ENCODE assay signal across 10 mouse cellular contexts in the genomic region with DNA sequence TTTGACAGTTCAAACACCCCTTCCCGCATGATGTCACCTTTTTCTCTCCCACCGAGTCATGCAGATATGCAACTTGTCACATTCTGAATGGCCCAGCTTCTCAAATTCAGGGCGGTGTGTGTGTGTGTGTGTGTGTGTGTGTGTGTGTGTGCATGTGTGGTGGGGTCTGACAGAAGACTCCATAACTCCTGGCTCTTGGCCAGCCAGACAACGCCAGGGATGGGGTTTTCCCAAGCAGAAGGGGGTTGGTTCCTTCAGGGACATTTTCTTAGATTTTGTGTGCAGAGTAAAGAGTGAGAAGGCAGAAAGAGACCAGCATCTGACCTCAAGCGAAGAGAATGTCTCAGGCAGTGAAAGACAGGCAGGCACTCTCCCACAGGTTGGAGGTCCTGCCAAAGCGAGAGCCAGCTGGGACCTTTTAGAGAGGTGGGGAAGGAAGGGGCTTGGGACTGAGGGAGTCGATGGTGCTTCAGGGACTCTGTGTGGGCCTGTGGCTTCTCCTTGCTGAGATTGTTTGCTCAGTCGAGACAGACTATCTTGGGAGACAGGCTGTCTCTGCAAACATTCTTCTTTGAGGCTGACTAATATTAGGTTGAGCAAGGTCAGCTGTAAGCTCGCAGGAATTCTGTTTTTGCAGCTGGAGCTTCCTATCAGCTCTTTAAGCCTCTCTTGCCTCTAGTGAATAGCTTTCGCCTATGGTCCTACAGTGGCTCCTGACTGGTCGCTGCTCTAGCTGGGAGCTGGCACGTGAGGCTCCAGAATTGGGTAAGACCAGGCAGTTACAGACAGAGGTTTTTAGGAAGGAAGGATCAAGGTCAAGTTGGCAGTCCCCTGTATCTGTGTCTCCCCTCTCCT. TPM values are rescaled to one million over a fixed set of nuclear protein-coding genes. Genes with fewer than 3 reads are reported as not detected.
DNase-seq lines count a peak whose midpoint lies in the region; ATAC-seq and TF ChIP-seq lines count a peak whose summit lies in the region.
"Had no signal": no experiment of that assay in that cellular context is flagged by ENCODE, and none has a peak within 500 bp of the region (broad histone marks: within the 10 kb centered on the region; RNA-seq: fewer than 3 reads in every experiment).

No protein-coding gene starts in this region.

- 60% methylated on average over 12 of the region's 12 CpGs for WGBS in hindbrain, embryonic 16.5 days
- WGBS in hindbrain, embryonic 10.5 days = 61% methylated on average over 12 of the region's 12 CpGs
- WGBS in spleen, adult 2 months = 59% methylated on average over 12 of the region's 12 CpGs
- WGBS in heart, embryonic 15.5 days = 20% methylated on average over 12 of the region's 12 CpGs

- DNase-seq in hindbrain, embryonic 10.5 days (ENCODE audit: low spot score) = no peak
- DNase-seq in spleen, adult 2 months (ENCODE audit: low read depth in 1 of 2, low spot score in 2 of 2) = no peak
- DNase-seq in spleen, adult 12 weeks (ENCODE audit: low spot score) = no peak
- DNase-seq in B cell, adult 2 months = no peak
- DNase-seq in testis, postnatal 10 days (ENCODE audit: low spot score) = no peak
- DNase-seq: right cerebral cortex, postnatal 14 days had no signal

- no peak overlapping the region for H3K27ac ChIP-seq in hindbrain, embryonic 16.5 days (ENCODE audit: low read depth, low read length)
- H3K27ac ChIP-seq in hindbrain, embryonic 10.5 days = no peak overlapping the region
- peak overlapping the region; percentile 9; the same call in 1 of the 2 replicates for H3K27ac ChIP-seq in spleen, adult 2 months (ENCODE audit: insufficient read depth, low read length)
- H3K27ac ChIP-seq in heart, embryonic 15.5 days = peak overlapping the region; percentile 39
- H3K27ac ChIP-seq: liver, embryonic 15.5 days had no signal

- no peaks in the 10 kb centered on the region for H3K27me3 ChIP-seq in hindbrain, embryonic 16.5 days (replicated peaks; ENCODE audit: control insufficient read depth, insufficient read depth, low read length)
- H3K27me3 ChIP-seq in hindbrain, embryonic 10.5 days (ENCODE audit: insufficient read depth, poor library complexity, severe bottlenecking) = no peaks in the 10 kb centered on the region
- H3K27me3 ChIP-seq in spleen, adult 2 months (ENCODE audit: control insufficient read depth, insufficient read depth, low read length) = no peaks in the 10 kb centered on the region
- peaks cover 4% of the 10 kb centered on the region; the same call in 1 of the 2 replicates for H3K27me3 ChIP-seq in heart, embryonic 15.5 days
- H3K27me3 ChIP-seq: liver, embryonic 15.5 days had no signal

- H3K4me2 ChIP-seq in hindbrain, embryonic 16.5 days (ENCODE audit: low read length) = no peak overlapping the region
- H3K4me2 ChIP-seq in heart, embryonic 15.5 days = 0 out of 2 replicates have a peak overlapping the region, but pooled peaks have one; percentile 0
- H3K4me2 ChIP-seq: liver, embryonic 15.5 days had no signal

- no peak for ATAC-seq in hindbrain, embryonic 16.5 days
- peak; percentile 35; the same call in 1 of the 2 replicates for ATAC-seq in heart, embryonic 15.5 days (replicated peaks; ENCODE audit: insufficient number of reproducible peaks, insufficient read depth, low FRiP score, low read depth)

- no peak overlapping the region for H3K4me3 ChIP-seq in hindbrain, embryonic 16.5 days (ENCODE audit: low read length)
- no peak overlapping the region for H3K4me3 ChIP-seq in hindbrain, embryonic 10.5 days
- no peak overlapping the region for H3K4me3 ChIP-seq in spleen, adult 2 months (ENCODE audit: extremely low read depth, insufficient read depth, insufficient read length)
- H3K4me3 ChIP-seq in heart, embryonic 15.5 days = no peak overlapping the region
- H3K4me3 ChIP-seq: liver, embryonic 15.5 days had no signal

- H3K9me3 ChIP-seq in hindbrain, embryonic 16.5 days (ENCODE audit: control insufficient read depth, low read length) = no peaks in the 10 kb centered on the region
- no peaks in the 10 kb centered on the region for H3K9me3 ChIP-seq in hindbrain, embryonic 10.5 days
- no peaks in the 10 kb centered on the region for H3K9me3 ChIP-seq in heart, embryonic 15.5 days (replicated peaks)
- H3K9me3 ChIP-seq: G1E; liver, embryonic 15.5 days had no signal

- no peaks in the 10 kb centered on the region for H3K36me3 ChIP-seq in hindbrain, embryonic 16.5 days (ENCODE audit: control insufficient read depth, insufficient read depth, low read length)
- H3K36me3 ChIP-seq in hindbrain, embryonic 10.5 days = no peaks in the 10 kb centered on the region
- H3K36me3 ChIP-seq in spleen, adult 2 months (ENCODE audit: control insufficient read depth, insufficient read depth, low read length) = no peaks in the 10 kb centered on the region
- no peaks in the 10 kb centered on the region for H3K36me3 ChIP-seq in heart, embryonic 15.5 days
- H3K36me3 ChIP-seq: G1E; liver, embryonic 15.5 days had no signal

- no peak for TF ChIP-seq CTCF in spleen, adult 2 months (IDR thresholded peaks at IDR 0.05; ENCODE audit: extremely low read depth, insufficient read depth, insufficient read length, insufficient replicate concordance)

- no peak for TF ChIP-seq POLR2A in spleen, adult 2 months (IDR thresholded peaks at IDR 0.05; ENCODE audit: low read depth, low read length)

- H3K9ac ChIP-seq in hindbrain, embryonic 16.5 days (ENCODE audit: low read depth, low read length) = 0 out of 2 replicates have a peak overlapping the region, but pooled peaks have one; percentile 4
- no peak overlapping the region for H3K9ac ChIP-seq in heart, embryonic 15.5 days
- H3K9ac ChIP-seq: liver, embryonic 15.5 days had no signal

- H3K4me1 ChIP-seq in hindbrain, embryonic 16.5 days (ENCODE audit: control insufficient read depth, insufficient read depth, low read depth, low read length) = peaks cover 16% of the 10 kb centered on the region
- H3K4me1 ChIP-seq in hindbrain, embryonic 10.5 days (replicated peaks) = peaks cover 32% of the 10 kb centered on the region
- H3K4me1 ChIP-seq in spleen, adult 2 months (ENCODE audit: control insufficient read depth, insufficient read depth, insufficient read length) = no peaks in the 10 kb centered on the region
- peaks cover 11% of the 10 kb centered on the region for H3K4me1 ChIP-seq in heart, embryonic 15.5 days (replicated peaks)
- H3K4me1 ChIP-seq: liver, embryonic 15.5 days had no signal

RNA-seq across cellular contexts. Expression of a gene that starts 14.5 kb away (rescaled TPM):
- 251 and 327 TPM in 2 replicates for polyA plus RNA-seq in hindbrain, embryonic 16.5 days (2015; fragmentation: Nextera tagmentation; extraction: Ambion mirVana)
- 7.5 and 22.3 TPM in 2 replicates for polyA plus RNA-seq in hindbrain, embryonic 10.5 days (2016; fragmentation: Nextera tagmentation; extraction: Ambion mirVana)
- 0.18 TPM in 1 of 2 replicates, not detected in the other for polyA plus RNA-seq in spleen, adult 2 months (2012; rRNA removed)
- 0.18 and 2.4 TPM in 2 replicates for polyA plus RNA-seq in heart, embryonic 15.5 days (2015; fragmentation: Nextera tagmentation; extraction: Ambion mirVana)
- polyA plus RNA-seq: G1E; liver, embryonic 15.5 days had no signal

RNA-seq across cellular contexts. Expression of a gene that starts 25.1 kb away (rescaled TPM):
- polyA plus RNA-seq in hindbrain, embryonic 16.5 days (2015; fragmentation: Nextera tagmentation; extraction: Ambion mirVana) = 149 and 150 TPM in 2 replicates
- polyA plus RNA-seq in hindbrain, embryonic 10.5 days (2016; fragmentation: Nextera tagmentation; extraction: Ambion mirVana) = 154 and 199 TPM in 2 replicates
- polyA plus RNA-seq in spleen, adult 2 months (2012; rRNA removed) = 76.1 and 81.0 TPM in 2 replicates
- 108 and 123 TPM in 2 replicates for polyA plus RNA-seq in heart, embryonic 15.5 days (2015; fragmentation: Nextera tagmentation; extraction: Ambion mirVana)

RNA-seq across cellular contexts. Expression of a gene that starts 28.4 kb away (rescaled TPM):
- 36.9 and 40.6 TPM in 2 replicates for polyA plus RNA-seq in hindbrain, embryonic 16.5 days (2015; fragmentation: Nextera tagmentation; extraction: Ambion mirVana)
- 3.9 and 7.9 TPM in 2 replicates for polyA plus RNA-seq in hindbrain, embryonic 10.5 days (2016; fragmentation: Nextera tagmentation; extraction: Ambion mirVana)
- 0.22 and 0.35 TPM in 2 replicates for polyA plus RNA-seq in spleen, adult 2 months (2012; rRNA removed)
- 0.45 and 1.0 TPM in 2 replicates for polyA plus RNA-seq in heart, embryonic 15.5 days (2015; fragmentation: Nextera tagmentation; extraction: Ambion mirVana)

RNA-seq across cellular contexts. Expression of a gene that starts 56.5 kb away (rescaled TPM):
- polyA plus RNA-seq in hindbrain, embryonic 16.5 days (2015; fragmentation: Nextera tagmentation; extraction: Ambion mirVana) = 86.3 and 98.0 TPM in 2 replicates
- polyA plus RNA-seq in hindbrain, embryonic 10.5 days (2016; fragmentation: Nextera tagmentation; extraction: Ambion mirVana) = 28.9 and 37.5 TPM in 2 replicates
- 32.6 and 45.8 TPM in 2 replicates for polyA plus RNA-seq in spleen, adult 2 months (2012; rRNA removed)
- 41.4 and 43.0 TPM in 2 replicates for polyA plus RNA-seq in heart, embryonic 15.5 days (2015; fragmentation: Nextera tagmentation; extraction: Ambion mirVana)

Comparison
In these comparisons a context has a peak if more than half of its experiments do, and no peak if none do; other contexts are left out.
1. H3K27ac ChIP-seq: peak in spleen, adult 2 months (single experiment) and heart, embryonic 15.5 days (single experiment); none in hindbrain, embryonic 16.5 days (single experiment) and hindbrain, embryonic 10.5 days (single experiment).